Mouse (Mus musculus) liver, embryonic 11.5 days (tissue): ENCODE measurements around the gene Gm12184. TPM values are rescaled to one million over a fixed set of nuclear protein-coding genes. Genes with fewer than 3 reads are reported as not detected.

Experiments
- ATAC-seq: fragments of 200-750 bp; cut with Nextera tagmentation; replicated peaks from 2 replicates; pipeline ENCODE4 v1.8.0; 2017; ENCODE audit warnings: moderate number of reproducible peaks, mild to moderate bottlenecking, moderate TSS enrichment, moderate library complexity; ENCODE audit not compliant: low FRiP score
- DNase-seq: peaks from one replicate; pipeline ENCODE4 v3.0.0-alpha.2; 2017; ENCODE audit warnings: low spot score
- H3K27ac ChIP-seq: fragments of 300-500 bp; sonication (generic); 2 replicates; pipeline ENCODE4 v1.5.1; 2014; ENCODE audit warnings: mild to moderate bottlenecking, low read depth, low read length, control low read depth
- H3K27me3 ChIP-seq: fragments of 300-500 bp; sonication (generic); replicated peaks from 2 replicates; pipeline ENCODE4 v1.6.1; 2014; ENCODE audit warnings: low read length, mixed read lengths; ENCODE audit not compliant: control insufficient read depth, insufficient read depth
- H3K36me3 ChIP-seq: fragments of 300-500 bp; sonication (generic); 2 replicates; pipeline ENCODE4 v1.6.1; 2014; ENCODE audit warnings: mild to moderate bottlenecking, low read length, moderate library complexity, mixed read lengths; ENCODE audit not compliant: control insufficient read depth, insufficient read depth
- H3K4me1 ChIP-seq: fragments of 300-500 bp; sonication (generic); replicated peaks from 2 replicates; pipeline ENCODE4 v1.6.1; 2014; ENCODE audit warnings: low read length, mixed read lengths; ENCODE audit not compliant: control insufficient read depth, insufficient read depth
- H3K4me2 ChIP-seq: fragments of 300-500 bp; sonication (generic); 2 replicates; pipeline ENCODE4 v1.6.1; 2014; ENCODE audit warnings: mild to moderate bottlenecking, control low read depth, moderate library complexity
- H3K4me3 ChIP-seq: fragments of 300-500 bp; sonication (generic); 2 replicates; pipeline ENCODE4 v1.5.1; 2014; ENCODE audit warnings: low read depth, low read length, control low read depth
- H3K9ac ChIP-seq: fragments of 300-500 bp; sonication (generic); 2 replicates; pipeline ENCODE4 v1.6.1; 2014; ENCODE audit warnings: low read depth, low read length, control low read depth
- H3K9me3 ChIP-seq: fragments of 300-500 bp; sonication (generic); 2 replicates; pipeline ENCODE4 v1.6.1; 2016; ENCODE audit warnings: low read length, inconsistent platforms, mixed read lengths; ENCODE audit not compliant: control insufficient read depth
- WGBS: fragments of 180-500 bp; shearing (Covaris S2); extraction: QIAGEN DNeasy Blood & Tissue Kit; methylation state at CpG from one replicate; pipeline ENCODE4 v1.1.7; 2014; 5-methylcytosine and 5-hydroxymethylcytosine counted together
- polyA plus RNA-seq: library from polyadenylated mRNA; unstranded; fragments of >200 nt; fragmentation: Nextera tagmentation; extraction: Ambion mirVana; gene quantifications from 2 replicates; pipeline ENCODE4 v1.2.1, GENCODE M21; 2014

Gm12184 gene
- polyA plus RNA-seq, 1 experiment from 2014 or later = 7.6 TPM

DNA sequence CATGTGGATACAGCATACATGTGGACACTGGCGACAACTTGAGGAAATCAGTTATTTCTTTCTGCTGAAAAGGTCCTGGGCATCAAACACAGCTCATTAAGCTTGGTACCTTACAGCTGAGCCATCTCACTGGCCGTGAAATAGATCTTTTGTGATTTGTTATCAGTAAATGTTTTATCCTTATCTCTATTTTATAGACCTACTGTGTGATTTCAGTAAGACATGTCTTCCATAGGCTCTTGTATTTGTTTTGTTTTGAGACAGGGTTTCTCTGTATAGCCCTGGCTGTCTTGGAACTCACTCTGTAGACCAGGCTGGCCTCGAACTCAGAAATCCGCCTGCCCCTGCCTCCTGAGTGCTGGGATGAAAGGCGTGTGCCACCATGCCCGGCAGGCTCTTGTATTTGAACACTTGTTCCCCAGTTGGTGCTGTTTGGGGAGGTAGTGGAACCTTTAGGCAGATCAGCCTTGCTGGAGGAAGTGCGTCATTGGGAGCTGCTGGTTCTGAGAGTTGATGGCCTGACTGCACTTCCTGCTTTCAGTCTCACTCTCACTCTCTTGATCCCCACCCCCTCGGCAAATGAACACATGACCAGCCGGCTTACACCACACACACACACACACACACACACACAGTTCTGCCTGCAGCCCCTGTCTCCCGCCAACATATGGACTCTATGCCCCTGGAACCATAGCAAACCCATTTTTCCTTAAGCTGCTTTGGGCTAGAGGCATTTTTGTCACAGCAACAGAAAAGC, 38.8 kb downstream of the Gm12184 start:
- Histone ChIP-seq H3K27ac (0 out of 2 replicates have a peak overlapping the region, but pooled peaks have one; percentile 6), H3K4me1 (peaks cover 12% of the 10 kb centered on the region), H3K36me3 (no peaks in the 10 kb centered on the region), H3K9ac (peak overlapping the region; percentile 4; the same call in 1 of the 2 replicates), H3K4me2 (peak overlapping the region; percentile 50), H3K4me3 (peak overlapping the region; percentile 40), H3K27me3 (no peaks in the 10 kb centered on the region), H3K9me3 (no peaks in the 10 kb centered on the region)
- peak; percentile 60 for DNase-seq
- ATAC-seq = peak; percentile 70
- WGBS = 41% methylated on average over 10 of the region's 10 CpGs

DNA sequence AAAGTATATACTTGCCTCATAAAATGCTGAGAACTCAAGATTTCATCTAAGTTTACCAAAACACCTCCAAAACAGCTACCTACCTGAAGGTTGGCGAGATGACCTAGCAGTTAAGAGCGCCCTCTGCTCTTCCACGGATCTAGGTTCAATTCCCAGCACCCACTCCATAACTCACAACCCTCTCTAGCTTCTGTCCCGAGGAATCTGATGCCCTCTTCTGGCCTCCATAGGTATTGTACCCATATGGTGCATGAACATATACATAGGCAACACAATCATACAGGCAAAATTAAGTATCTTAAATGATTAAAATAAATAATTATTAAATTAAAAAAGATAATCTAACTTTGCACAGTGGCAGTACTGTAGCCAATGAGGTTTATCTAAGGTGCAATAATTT, 44.2 kb downstream of the Gm12184 start:
- no peak for ATAC-seq

DNA sequence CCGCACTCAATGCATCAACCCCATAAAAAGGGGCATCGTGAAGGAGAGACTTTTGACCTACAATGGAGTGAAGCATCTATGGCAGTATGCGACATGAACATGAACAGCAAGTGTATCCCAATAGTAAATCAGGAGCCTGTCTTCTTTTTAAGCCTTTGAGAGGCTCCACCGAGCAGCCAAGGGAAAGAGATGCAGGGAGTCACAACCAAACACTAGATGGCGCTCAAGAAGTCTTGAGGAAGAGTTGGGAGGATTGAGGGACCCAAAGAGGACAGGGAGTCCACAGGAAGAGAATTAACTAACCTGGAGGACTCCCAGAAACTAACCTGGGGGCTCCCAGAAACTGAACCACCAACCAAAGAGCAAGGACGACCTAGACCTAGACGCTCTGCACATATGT, 47.0 kb downstream of the Gm12184 start:
- 34% methylated on average over 7 of the region's 7 CpGs for WGBS
- DNase-seq (no peak), ATAC-seq (no peak)
- no peaks in the 10 kb centered on the region for H3K27me3 ChIP-seq
- H3K4me1 ChIP-seq = 0 out of 2 replicates have a peak, but pooled peaks cover 2% of the 10 kb centered on the region
- H3K4me2 ChIP-seq = no peak overlapping the region
- no peaks in the 10 kb centered on the region for H3K9me3 ChIP-seq
- H3K27ac ChIP-seq = no peak overlapping the region
- no peaks in the 10 kb centered on the region for H3K36me3 ChIP-seq
- H3K9ac ChIP-seq = no peak overlapping the region
- no peak overlapping the region for H3K4me3 ChIP-seq

More for the DNA sequence above, 44.2 kb downstream of the Gm12184 start:
- no peak overlapping the region for H3K4me2 ChIP-seq
- WGBS = 87% methylated on average over 4 of the region's 4 CpGs
- H3K4me3 ChIP-seq = no peak overlapping the region
- no peaks in the 10 kb centered on the region for H3K9me3 ChIP-seq
- no peaks in the 10 kb centered on the region for H3K4me1 ChIP-seq
- H3K36me3 ChIP-seq = no peaks in the 10 kb centered on the region
- no peak overlapping the region for H3K9ac ChIP-seq
- H3K27ac ChIP-seq = no peak overlapping the region
- H3K27me3 ChIP-seq = no peaks in the 10 kb centered on the region
- DNase-seq = no peak

DNA sequence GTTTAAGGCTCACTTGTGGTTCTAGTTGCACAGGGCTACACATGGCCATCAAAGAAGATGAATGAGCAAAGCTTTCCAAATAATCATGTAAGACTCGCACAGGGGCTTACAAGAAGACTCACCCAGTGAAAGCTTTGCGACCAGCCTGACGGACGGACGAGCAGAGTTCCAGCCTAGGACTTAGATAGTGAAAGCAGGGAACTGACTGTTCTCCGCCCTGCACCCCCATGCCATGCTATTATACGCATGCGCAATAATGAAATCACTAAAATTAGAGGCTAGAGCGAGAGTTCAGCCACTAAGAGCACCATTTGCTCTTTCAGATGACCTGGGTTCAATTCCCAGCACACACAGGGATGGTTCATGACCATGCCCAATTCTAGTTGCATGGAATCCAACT, 49.2 kb downstream of the Gm12184 start:
- WGBS = 88% methylated on average over 9 of the region's 9 CpGs
- H3K9ac ChIP-seq = no peak overlapping the region
- no peak overlapping the region for H3K4me2 ChIP-seq
- H3K27ac ChIP-seq = no peak overlapping the region
- no peak overlapping the region for H3K4me3 ChIP-seq
- H3K9me3 ChIP-seq = no peaks in the 10 kb centered on the region
- no peaks in the 10 kb centered on the region for H3K36me3 ChIP-seq
- ATAC-seq (no peak), DNase-seq (no peak)
- H3K27me3 ChIP-seq = no peaks in the 10 kb centered on the region
- 0 out of 2 replicates have a peak, but pooled peaks cover 2% of the 10 kb centered on the region for H3K4me1 ChIP-seq

DNA sequence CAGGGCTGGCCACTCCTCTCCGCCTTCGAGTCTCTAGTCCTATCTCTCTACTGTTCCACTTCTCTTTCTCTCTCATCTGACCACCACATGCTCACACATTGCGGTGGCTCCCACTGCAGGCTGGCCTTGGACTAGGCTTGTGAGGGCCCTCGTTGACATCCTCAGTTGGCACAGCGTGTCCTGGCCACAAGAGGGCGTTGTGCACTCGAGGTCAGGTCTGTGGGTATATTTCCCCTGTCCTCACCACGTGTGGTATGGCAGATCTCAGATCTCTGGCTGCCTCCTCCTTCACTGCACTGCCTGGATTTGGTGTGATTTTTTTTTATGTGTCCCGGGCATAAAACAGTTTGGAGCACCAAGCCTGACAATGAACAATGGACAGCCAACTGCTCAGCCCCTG, 49.8 kb downstream of the Gm12184 start:
- no peaks in the 10 kb centered on the region for H3K36me3 ChIP-seq
- no peak overlapping the region for H3K4me2 ChIP-seq
- 0 out of 2 replicates have a peak, but pooled peaks cover 2% of the 10 kb centered on the region for H3K4me1 ChIP-seq
- no peak for DNase-seq
- H3K9me3 ChIP-seq = no peaks in the 10 kb centered on the region
- no peak overlapping the region for H3K9ac ChIP-seq
- no peaks in the 10 kb centered on the region for H3K27me3 ChIP-seq
- ATAC-seq = no peak
- WGBS = 35% methylated on average over 9 of the region's 9 CpGs
- no peak overlapping the region for H3K4me3 ChIP-seq
- H3K27ac ChIP-seq = no peak overlapping the region

DNA sequence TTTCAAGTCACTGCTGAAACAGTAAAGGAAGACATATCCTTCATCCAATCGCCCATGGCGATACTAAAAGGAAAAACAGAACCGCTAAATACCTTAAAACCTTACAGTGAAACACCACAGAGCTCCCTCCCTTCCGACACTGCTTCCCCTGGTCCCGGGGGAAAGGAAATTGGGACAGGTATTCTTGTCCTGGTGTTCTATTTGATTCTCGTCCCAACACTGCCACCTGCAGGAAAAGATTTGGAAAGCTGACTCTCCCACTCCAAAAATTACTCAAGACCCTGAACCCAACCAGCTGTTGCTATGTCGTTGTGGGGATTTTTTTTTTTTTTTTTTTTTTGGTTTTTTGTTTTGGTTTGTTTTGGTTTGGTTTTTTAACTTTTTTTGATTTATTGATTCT, 51.0 kb downstream of the Gm12184 start:
- DNase-seq (no peak), ATAC-seq (no peak)
- Histone ChIP-seq H3K9ac (no peak overlapping the region), H3K4me3 (no peak overlapping the region), H3K36me3 (no peaks in the 10 kb centered on the region), H3K27ac (no peak overlapping the region), H3K9me3 (no peaks in the 10 kb centered on the region), H3K27me3 (no peaks in the 10 kb centered on the region), H3K4me1 (0 out of 2 replicates have a peak, but pooled peaks cover 2% of the 10 kb centered on the region), H3K4me2 (no peak overlapping the region)
- WGBS = 3% methylated on average over 7 of the region's 7 CpGs

Other genes starting within 250 kb of the Gm12184 start
- 1,154 and 1,248 TPM in 2 replicates for gene Rack1, start 26.3 kb downstream of the Gm12184 start, polyA plus RNA-seq
- gene Trim41, start 9.3 kb downstream of the Gm12184 start, polyA plus RNA-seq = 3.5 and 4.5 TPM in 2 replicates
- gene Trim7, start 515 bp downstream of the Gm12184 start, polyA plus RNA-seq = 0.18 and 0.38 TPM in 2 replicates
- 15.2 and 17.2 TPM in 2 replicates for gene Irgm1, start 45.0 kb upstream of the Gm12184 start, polyA plus RNA-seq
- 0.16 and 0.30 TPM in 2 replicates for gene Gm5431, start 75.6 kb upstream of the Gm12184 start, polyA plus RNA-seq
- gene Psme2b, start 119.5 kb upstream of the Gm12184 start, polyA plus RNA-seq = 1.7 and 2.2 TPM in 2 replicates
- gene Olfr56, start 152.2 kb upstream of the Gm12184 start, polyA plus RNA-seq = 0.10 TPM in 1 of 2 replicates, not detected in the other
- 0.48 and 0.51 TPM in 2 replicates for gene 9930111J21Rik1, start 152.7 kb upstream of the Gm12184 start, polyA plus RNA-seq
- gene Gm12185, start 165.6 kb upstream of the Gm12184 start, polyA plus RNA-seq = 0.06 TPM in 1 of 2 replicates, not detected in the other
- 0.29 TPM in 1 of 2 replicates, not detected in the other for gene Tgtp1, start 167.5 kb upstream of the Gm12184 start, polyA plus RNA-seq
- gene 9930111J21Rik2, start 224.6 kb upstream of the Gm12184 start, polyA plus RNA-seq = 0.30 and 0.31 TPM in 2 replicates
- gene Tgtp2, start 237.6 kb upstream of the Gm12184 start, polyA plus RNA-seq = 0.23 and 0.58 TPM in 2 replicates
- gene Ifi47, start 249.9 kb upstream of the Gm12184 start, polyA plus RNA-seq = 6.0 and 8.2 TPM in 2 replicates